Mouse (Mus musculus) myocyte (in vitro differentiated cells): ENCODE data around the gene Preb. TPM values are rescaled to one million over a fixed set of nuclear protein-coding genes. Genes with fewer than 3 reads are reported as not detected.

ENCODE experiments used
- H3K27me3 ChIP-seq: one replicate; pipeline ENCODE4 v1.6.1; 2011; ENCODE audit not compliant: control insufficient read depth, insufficient read depth, insufficient read length
- H3K36me3 ChIP-seq: one replicate; pipeline ENCODE4 v1.6.1; 2011; ENCODE audit not compliant: control insufficient read depth, insufficient read depth
- H3K4me2 ChIP-seq: one replicate; pipeline ENCODE4 v1.6.1; 2011; ENCODE audit warnings: low read depth, control low read depth
- H3K4me3 ChIP-seq: one replicate; pipeline ENCODE4 v1.5.1; 2011; ENCODE audit warnings: mild to moderate bottlenecking, control low read depth, moderate library complexity
- H3K79me2 ChIP-seq: one replicate; pipeline ENCODE4 v1.6.1; 2011; ENCODE audit not compliant: control insufficient read depth, insufficient read depth
- H3ac ChIP-seq: one replicate; pipeline ENCODE4 v1.6.1; 2011; ENCODE audit not compliant: control insufficient read depth, insufficient read length
- CEBPB ChIP-seq: IDR thresholded peaks from 2 replicates; pipeline ENCODE4 v1.6.1; 2011; ENCODE audit warnings: mild to moderate bottlenecking, moderate library complexity; ENCODE audit not compliant: poor library complexity, insufficient read depth, severe bottlenecking
- E2F4 ChIP-seq: IDR thresholded peaks from one replicate; pipeline ENCODE4 v1.6.1; 2011; ENCODE audit warnings: mild to moderate bottlenecking, control low read depth, moderate library complexity; ENCODE audit not compliant: insufficient read depth
- MAX ChIP-seq: IDR thresholded peaks from one replicate; pipeline ENCODE4 v1.6.1; 2011; ENCODE audit warnings: low read depth, mild to moderate bottlenecking, control low read depth
- MYOD1 ChIP-seq, 3 experiments: IDR thresholded peaks; one replicate each; pipeline ENCODE4 v1.6.1; 2011; ENCODE audit warnings: control low read depth in 2 of 3, low read depth in 2 of 3, mild to moderate bottlenecking in 2 of 3, moderate library complexity in 1 of 3; ENCODE audit not compliant: insufficient read length in 2 of 3, control insufficient read depth in 1 of 3
- MYOG ChIP-seq, 3 experiments: IDR thresholded peaks; one replicate each; pipeline ENCODE4 v1.6.1; 2011; ENCODE audit warnings: control low read depth in 2 of 3, low read depth in 2 of 3, mild to moderate bottlenecking in 2 of 3; ENCODE audit not compliant: insufficient read length in 2 of 3, control insufficient read depth in 1 of 3, insufficient read depth in 1 of 3
- POLR2A ChIP-seq: IDR thresholded peaks from one replicate; pipeline ENCODE4 v1.6.1; 2011; ENCODE audit warnings: low read depth, mild to moderate bottlenecking, control low read depth, moderate library complexity; ENCODE audit not compliant: insufficient read length
- POLR2AphosphoS2 ChIP-seq: IDR thresholded peaks from one replicate; pipeline ENCODE4 v1.6.1; 2011; ENCODE audit warnings: low read depth, control low read depth; ENCODE audit not compliant: insufficient read length
- REST ChIP-seq: IDR thresholded peaks from one replicate; pipeline ENCODE4 v1.6.1; 2011; ENCODE audit warnings: mild to moderate bottlenecking, control low read depth, moderate library complexity; ENCODE audit not compliant: insufficient read depth, insufficient read length
- SRF ChIP-seq: IDR thresholded peaks from one replicate; pipeline ENCODE4 v1.6.1; 2011; ENCODE audit warnings: low read depth; ENCODE audit not compliant: control insufficient read depth, insufficient read length
- TCF12 ChIP-seq: IDR thresholded peaks from one replicate; pipeline ENCODE4 v1.6.1; 2011; ENCODE audit warnings: mild to moderate bottlenecking, control low read depth; ENCODE audit not compliant: poor library complexity, insufficient read depth, severe bottlenecking
- TCF3 ChIP-seq: IDR thresholded peaks from one replicate; pipeline ENCODE4 v1.6.1; 2011; ENCODE audit warnings: low read depth, control low read depth; ENCODE audit not compliant: insufficient read length
- USF1 ChIP-seq: IDR thresholded peaks from one replicate; pipeline ENCODE4 v1.6.1; 2011; ENCODE audit warnings: low read depth, mild to moderate bottlenecking, control low read depth, moderate library complexity
- polyA plus RNA-seq: library from polyadenylated mRNA; unstranded; fragments of >200 nt; fragmentation: generic; extraction: Trizol; gene quantifications from one replicate; pipeline ENCODE4 v1.2.1, GENCODE M21; 2012; ENCODE audit warnings: missing spikeins

Preb gene
- polyA plus RNA-seq, 1 experiment = 158 TPM

DNA sequence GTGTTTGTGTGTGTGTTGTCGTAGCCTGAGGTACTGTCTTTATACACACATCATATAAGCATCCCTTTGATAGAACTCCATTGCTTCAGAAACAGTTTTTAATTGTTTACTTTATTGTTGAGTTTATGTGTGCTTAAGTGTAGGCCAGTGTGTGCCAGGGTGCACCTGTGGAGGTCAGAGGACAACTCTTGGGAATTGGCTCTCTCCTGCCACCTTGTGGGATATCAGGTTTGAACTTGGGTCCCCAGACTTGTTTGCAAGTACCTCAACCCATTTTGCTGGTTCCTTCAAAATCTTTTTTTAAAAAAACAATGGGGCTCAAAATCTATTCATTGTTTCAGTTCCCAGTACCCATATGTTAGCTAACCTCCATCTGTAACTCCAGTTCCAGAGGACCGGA is 17.2 kb downstream of the Preb start:
- Histone ChIP-seq H3K36me3 (no peaks in the 10 kb centered on the region), H3K4me2 (no peak overlapping the region), H3K27me3 (no peaks in the 10 kb centered on the region), H3ac (no peak overlapping the region), H3K79me2 (no peaks in the 10 kb centered on the region), H3K4me3 (no peak overlapping the region)
- TF ChIP-seq E2F4 (no peak), REST (no peak), POLR2A (no peak), TCF3 (no peak), USF1 (no peak), CEBPB (no peak), SRF (no peak), TCF12 (no peak), MYOD1 (IDR thresholded peaks at IDR 0.05; ENCODE audit: control insufficient read depth in 1 of 3, insufficient read length in 2 of 3, low read depth in 2 of 3) (no peak), MAX (no peak), MYOG (IDR thresholded peaks at IDR 0.05; ENCODE audit: control insufficient read depth in 1 of 3, insufficient read depth in 1 of 3, insufficient read length in 2 of 3, low read depth in 2 of 3) (no peak), POLR2AphosphoS2 (no peak)

DNA sequence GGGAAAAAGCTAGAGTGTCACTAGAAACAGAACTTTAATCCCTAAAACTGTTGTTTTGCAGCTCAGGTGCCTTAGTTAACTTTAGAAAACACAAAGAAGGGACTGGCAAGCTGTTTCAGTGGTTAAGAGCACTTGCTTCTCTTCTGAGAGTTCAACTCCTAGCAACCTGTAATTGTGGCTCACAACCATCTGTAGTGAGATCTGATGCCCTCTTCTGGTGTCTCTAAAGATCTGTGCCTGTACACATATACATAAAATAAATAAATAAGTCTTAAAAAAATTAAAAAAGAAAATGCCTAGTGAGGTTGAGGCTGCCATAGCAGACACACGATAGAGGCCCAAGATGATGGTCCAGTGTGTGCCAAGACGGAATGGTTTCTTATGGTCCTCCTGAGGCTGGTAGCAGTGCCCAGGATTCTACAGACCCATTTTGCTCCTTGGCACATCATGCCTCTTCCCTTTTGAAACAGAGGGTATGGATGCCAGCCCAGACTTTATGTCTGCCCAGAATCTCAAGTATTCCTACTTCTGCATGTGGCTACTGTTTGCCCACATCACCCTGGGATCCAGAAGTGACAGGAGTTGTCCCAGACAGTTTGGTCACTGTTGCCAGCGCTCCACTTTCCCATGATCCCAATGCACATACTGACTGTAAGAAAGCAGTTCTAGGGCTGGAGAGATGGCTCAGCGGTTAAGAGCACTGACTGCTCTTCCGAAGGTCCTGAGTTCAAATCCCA is 25.3 kb downstream of the Preb start:
- Histone ChIP-seq H3K79me2 (no peaks in the 10 kb centered on the region), H3K36me3 (no peaks in the 10 kb centered on the region), H3K27me3 (no peaks in the 10 kb centered on the region), H3ac (no peak overlapping the region), H3K4me3 (no peak overlapping the region), H3K4me2 (no peak overlapping the region)
- TF ChIP-seq REST (no peak), CEBPB (no peak), POLR2A (no peak), MAX (no peak), MYOG (IDR thresholded peaks at IDR 0.05; ENCODE audit: control insufficient read depth in 1 of 3, insufficient read depth in 1 of 3, insufficient read length in 2 of 3, low read depth in 2 of 3) (no peak)

DNA sequence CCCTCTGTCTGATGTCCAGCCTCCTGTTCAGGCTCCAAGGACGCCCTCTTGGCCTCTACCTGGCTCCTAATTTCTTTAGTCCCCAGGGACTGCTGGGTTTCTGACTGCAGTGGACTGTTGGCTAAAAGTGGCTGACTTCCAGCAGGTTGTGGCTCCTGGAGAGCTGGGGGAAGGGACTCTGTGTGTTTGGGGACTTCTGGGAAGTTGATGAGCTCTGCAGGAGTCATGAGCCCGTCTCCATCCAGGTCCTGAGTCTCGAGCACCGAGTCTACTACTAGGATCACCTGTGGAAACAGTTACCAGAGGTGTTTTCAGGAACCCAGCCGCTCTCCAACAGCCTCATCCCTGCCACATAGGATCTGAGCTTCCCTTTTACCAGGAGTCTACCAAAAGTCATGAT is 26.5 kb downstream of the Preb start:
- Histone ChIP-seq H3K79me2 (no peaks in the 10 kb centered on the region), H3K36me3 (no peaks in the 10 kb centered on the region), H3K4me2 (no peak overlapping the region), H3K27me3 (no peaks in the 10 kb centered on the region), H3K4me3 (no peak overlapping the region), H3ac (no peak overlapping the region)
- TF ChIP-seq MYOD1 (IDR thresholded peaks at IDR 0.05; ENCODE audit: control insufficient read depth in 1 of 3, insufficient read length in 2 of 3, low read depth in 2 of 3) (no peak), CEBPB (no peak)

DNA sequence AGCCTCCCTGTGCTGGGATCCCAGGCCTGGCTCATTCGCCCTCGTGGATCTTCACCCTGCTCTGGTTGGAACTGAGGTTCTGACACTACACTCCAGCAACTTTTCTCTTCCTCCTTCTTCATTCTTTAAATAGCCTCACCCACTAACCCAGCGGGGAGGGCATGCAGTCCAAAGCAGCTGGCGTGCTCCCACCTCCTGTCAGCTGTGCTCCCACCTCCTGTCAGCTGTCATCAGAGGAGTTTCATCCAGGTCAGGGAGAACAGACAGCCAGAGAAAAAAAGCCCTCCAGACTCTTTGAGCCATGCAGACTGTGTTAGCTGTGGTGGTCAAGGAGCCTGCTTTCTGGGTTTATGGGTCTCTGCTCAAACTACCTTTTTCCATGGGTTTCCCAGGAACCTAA is 28.8 kb downstream of the Preb start:
- TF ChIP-seq TCF3 (peak; percentile 96), REST (no peak), MYOD1 (IDR thresholded peaks at IDR 0.05; ENCODE audit: control insufficient read depth in 1 of 3, insufficient read length in 2 of 3, low read depth in 2 of 3) (peak; percentile 96 to 97 (median 97)), POLR2AphosphoS2 (no peak), TCF12 (peak; percentile 98), E2F4 (no peak), MYOG (IDR thresholded peaks at IDR 0.05; ENCODE audit: control insufficient read depth in 1 of 3, insufficient read depth in 1 of 3, insufficient read length in 2 of 3, low read depth in 2 of 3) (peak; percentile 96 to 98 (median 98))
- peak overlapping the region; percentile 31 for H3K4me2 ChIP-seq

DNA sequence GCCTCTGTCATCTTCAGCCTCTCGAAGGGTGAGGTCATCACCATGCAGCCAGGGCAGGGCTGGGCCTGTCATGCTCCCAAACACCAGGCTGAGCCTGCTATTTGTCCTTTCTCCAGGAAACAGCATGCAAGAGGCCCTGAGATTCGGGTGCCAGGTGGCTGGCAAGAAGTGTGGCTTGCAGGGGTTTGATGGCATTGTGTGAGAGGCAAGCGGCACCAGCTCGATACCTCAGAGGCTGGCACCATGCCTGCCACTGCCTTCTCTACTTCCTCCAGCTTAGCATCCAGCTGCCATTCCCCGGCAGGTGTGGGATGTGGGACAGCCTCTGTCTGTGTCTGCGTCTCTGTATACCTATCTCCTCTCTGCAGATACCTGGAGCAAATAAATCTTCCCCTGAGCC is 29.3 kb downstream of the Preb start:
- Histone ChIP-seq H3K4me2 (peak overlapping the region; percentile 40), H3K4me3 (no peak overlapping the region), H3K36me3 (no peaks in the 10 kb centered on the region), H3K79me2 (no peaks in the 10 kb centered on the region), H3ac (no peak overlapping the region), H3K27me3 (no peaks in the 10 kb centered on the region)
- TF ChIP-seq MYOD1 (IDR thresholded peaks at IDR 0.05; ENCODE audit: control insufficient read depth in 1 of 3, insufficient read length in 2 of 3, low read depth in 2 of 3) (peak in 2 of 3 experiments; percentile 84 to 96), TCF12 (peak; percentile 2), CEBPB (no peak), E2F4 (no peak), MAX (no peak), REST (no peak), TCF3 (peak; percentile 51), SRF (no peak), POLR2A (no peak), USF1 (no peak), POLR2AphosphoS2 (peak; percentile 11), MYOG (IDR thresholded peaks at IDR 0.05; ENCODE audit: control insufficient read depth in 1 of 3, insufficient read depth in 1 of 3, insufficient read length in 2 of 3, low read depth in 2 of 3) (peak in 2 of 3 experiments; percentile 72 to 87)

More for the DNA sequence above, 28.8 kb downstream of the Preb start:
- no peak overlapping the region for H3K4me3 ChIP-seq
- no peaks in the 10 kb centered on the region for H3K36me3 ChIP-seq
- H3K79me2 ChIP-seq = no peaks in the 10 kb centered on the region
- no peaks in the 10 kb centered on the region for H3K27me3 ChIP-seq
- H3ac ChIP-seq = no peak overlapping the region
